Mouse (Mus musculus) G1E (cell line): ENCODE measurements around the gene Pias4. TPM values are rescaled to one million over a fixed set of nuclear protein-coding genes. Genes with fewer than 3 reads are reported as not detected.

Source experiments
- ATAC-seq: 2 replicates; pipeline ENCODE4 v1.8.0; 2016; ENCODE audit warnings: mild to moderate bottlenecking; ENCODE audit not compliant: insufficient number of reproducible peaks, poor library complexity, low FRiP score, severe bottlenecking; ENCODE audit errors: extremely low read depth
- DNase-seq: peaks from one replicate; pipeline ENCODE4 v3.0.0; 2012; ENCODE audit warnings: low spot score
- H3K27me3 ChIP-seq: 2 replicates; pipeline ENCODE4 v1.6.1; 2012; ENCODE audit warnings: mild to moderate bottlenecking, low read length, inconsistent platforms; ENCODE audit not compliant: insufficient read depth
- H3K36me3 ChIP-seq: replicated peaks from 2 replicates; pipeline ENCODE3; 2012; ENCODE audit warnings: mild to moderate bottlenecking, inconsistent platforms
- H3K4me1 ChIP-seq: 2 replicates; pipeline ENCODE4 v1.6.1; 2012; ENCODE audit warnings: low read depth, low read length, inconsistent platforms, mixed read lengths; ENCODE audit not compliant: insufficient read depth
- H3K4me3 ChIP-seq: 2 replicates; pipeline ENCODE4 v1.5.1; 2012; ENCODE audit warnings: low read depth, mild to moderate bottlenecking, inconsistent platforms, low read length, moderate library complexity, mixed read lengths
- H3K9me3 ChIP-seq: replicated peaks from 2 replicates; pipeline ENCODE4 v1.6.1; 2012; ENCODE audit warnings: inconsistent platforms
- CTCF ChIP-seq: IDR thresholded peaks from 2 replicates; pipeline ENCODE4 v1.5.1; 2012; ENCODE audit warnings: low read depth, low read length, inconsistent platforms, mixed read lengths
- GATA1 ChIP-seq: IDR thresholded peaks from 2 replicates; pipeline ENCODE4 v1.6.1; 2012; ENCODE audit warnings: borderline replicate concordance, low read length, inconsistent platforms, mixed read lengths
- GATA2 ChIP-seq: IDR thresholded peaks from 2 replicates; pipeline ENCODE4 v1.6.1; 2012; ENCODE audit warnings: low read depth, low read length, inconsistent platforms, borderline replicate concordance
- POLR2AphosphoS5 ChIP-seq: IDR thresholded peaks from 2 replicates; pipeline ENCODE4 v1.6.1; 2012; ENCODE audit warnings: low read depth, low read length, inconsistent platforms; ENCODE audit not compliant: insufficient replicate concordance
- TAL1 ChIP-seq: conservative IDR thresholded peaks from 2 replicates; pipeline ENCODE4 v1.6.1; 2012; ENCODE audit warnings: low read depth, low read length, inconsistent platforms, mixed read lengths
- polyA plus RNA-seq: library from polyadenylated mRNA; stranded (reverse); fragments of >175 nt; gene quantifications from 2 replicates; pipeline ENCODE4 v1.2.3, GENCODE M21; 2012
- total RNA-seq, 2 experiments: library from RNA; stranded (forward) in 1 of 2; stranded (reverse) in 1 of 2; fragments of 200-1000 nt in 1 of 2; fragments of >200 nt in 1 of 2; fragmentation: Nextera tagmentation in 1 of 2; gene quantifications; 2 replicates each; pipeline ENCODE4 v1.2.3; 2014 to 2017

Gene Pias4
- total and polyA plus RNA-seq, 3 experiments = 21.2 to 62.7 (median 28.6) TPM

DNA sequence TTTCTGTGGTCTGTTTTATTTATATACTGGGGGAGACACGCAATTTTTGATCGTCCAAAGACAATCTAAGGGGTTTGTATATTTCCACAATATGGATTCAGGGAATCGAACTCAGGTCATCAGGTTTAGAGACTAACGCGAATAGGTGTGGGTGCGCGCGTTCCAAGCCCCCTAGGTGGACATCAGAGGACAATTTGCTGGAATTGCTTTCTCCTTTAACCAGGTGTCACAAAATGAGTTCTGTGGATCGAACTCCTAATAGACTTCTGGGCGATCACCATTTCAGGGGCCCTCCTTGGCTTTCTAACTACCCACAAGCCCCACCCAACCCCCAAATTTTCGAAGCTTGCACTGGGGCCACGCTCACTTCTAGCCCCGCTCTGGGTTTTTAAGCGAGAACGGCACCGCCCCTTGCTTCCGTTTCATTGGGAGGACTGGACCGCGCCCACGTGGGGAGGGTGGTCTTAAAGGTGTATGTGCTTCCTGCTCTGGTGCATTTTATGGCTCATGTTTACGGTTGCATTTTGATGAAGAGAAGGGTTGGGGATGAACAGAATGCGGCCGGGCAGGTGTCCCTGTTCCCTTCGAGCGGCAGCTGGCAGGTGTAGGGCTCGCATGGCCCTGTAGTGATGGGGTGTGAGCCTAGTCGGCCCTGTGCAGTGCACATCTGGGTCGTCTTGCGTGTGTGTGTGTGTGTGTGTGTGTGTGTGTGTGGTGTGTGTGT lies 960 bp upstream of the Pias4 start:
- DNase-seq (peak; percentile 72), ATAC-seq (peak; percentile 62)
- TF ChIP-seq POLR2AphosphoS5 (0 out of 2 replicates have a peak, but pooled peaks have one; percentile 45), TAL1 (no peak)
- H3K9me3 ChIP-seq = no peaks in the 10 kb centered on the region
- H3K4me3 ChIP-seq = peak overlapping the region; percentile 79
- peaks cover 57% of the 10 kb centered on the region for H3K4me1 ChIP-seq
- peaks cover 27% of the 10 kb centered on the region for H3K36me3 ChIP-seq
- H3K27me3 ChIP-seq = no peaks in the 10 kb centered on the region

DNA sequence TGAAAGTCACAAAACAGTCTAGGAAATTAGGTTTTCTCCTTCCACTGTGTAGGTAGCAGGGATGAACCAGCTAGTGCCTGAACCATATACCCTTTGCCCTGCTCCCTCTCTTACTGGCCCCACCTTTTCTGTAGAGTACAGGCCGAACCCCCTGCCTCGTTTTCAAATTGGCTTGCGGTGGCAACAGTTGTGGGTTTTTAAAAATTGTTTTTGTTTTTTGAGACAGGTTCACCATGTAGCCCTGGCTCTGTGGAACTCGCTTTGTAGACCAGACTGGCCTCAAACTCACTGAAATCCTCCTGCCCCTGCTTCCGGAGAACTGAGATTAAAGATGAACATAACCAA lies 336 bp upstream of the Pias4 start:
- peak overlapping the region; percentile 58 for H3K4me3 ChIP-seq
- no peaks in the 10 kb centered on the region for H3K27me3 ChIP-seq
- no peak for DNase-seq
- H3K9me3 ChIP-seq = no peaks in the 10 kb centered on the region
- TF ChIP-seq GATA2 = no peak
- TF ChIP-seq CTCF = no peak
- no peak for TF ChIP-seq POLR2AphosphoS5
- no peak for TF ChIP-seq GATA1
- TF ChIP-seq TAL1 = no peak
- ATAC-seq = no peak
- H3K4me1 ChIP-seq = peaks cover 55% of the 10 kb centered on the region
- H3K36me3 ChIP-seq = peaks cover 32% of the 10 kb centered on the region

DNA sequence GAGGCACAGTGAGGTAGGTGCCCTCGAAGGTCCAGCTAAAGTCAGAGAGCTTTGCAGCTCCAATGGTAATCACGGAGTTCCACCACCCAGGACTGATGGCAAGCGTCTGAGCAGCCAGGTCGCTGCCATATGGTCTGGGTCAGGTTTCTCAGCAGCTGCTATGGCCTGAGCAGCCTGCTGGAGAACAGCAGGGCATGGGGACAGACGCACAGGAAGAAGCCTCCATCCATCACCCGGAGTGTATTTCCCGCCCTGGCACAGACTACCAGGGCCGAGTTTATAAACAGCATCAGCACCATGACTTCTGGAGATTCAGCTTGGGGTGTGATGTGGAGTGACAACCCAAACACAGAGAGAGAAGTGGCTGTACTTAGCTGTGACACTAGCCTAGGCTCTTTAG lies 2.6 kb downstream of the Pias4 start:
- Histone ChIP-seq H3K4me1 (peaks cover 78% of the 10 kb centered on the region), H3K9me3 (no peaks in the 10 kb centered on the region), H3K27me3 (no peaks in the 10 kb centered on the region), H3K4me3 (no peak overlapping the region), H3K36me3 (peaks cover 60% of the 10 kb centered on the region)
- DNase-seq (no peak), ATAC-seq (no peak)
- TF ChIP-seq GATA1 (no peak), TAL1 (no peak), GATA2 (no peak)

DNA sequence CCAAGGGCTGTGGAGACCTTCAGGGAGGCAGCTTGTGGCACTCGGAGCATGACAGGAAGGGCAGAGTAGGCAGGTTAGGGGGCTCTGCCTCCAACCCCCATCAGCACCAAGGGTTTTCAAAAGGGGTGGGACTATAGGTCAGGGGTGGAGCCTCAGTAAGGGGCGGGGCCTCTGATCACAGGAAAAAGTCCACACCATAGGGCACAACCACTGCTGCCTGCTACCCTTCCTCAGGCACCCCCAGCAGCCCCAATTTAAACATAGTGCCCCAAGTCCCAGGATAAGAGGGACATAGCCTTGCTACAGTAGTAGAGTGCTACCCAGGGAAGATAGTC lies 5.4 kb downstream of the Pias4 start:
- peak overlapping the region; percentile 17; the same call in 1 of the 2 replicates for H3K4me3 ChIP-seq
- H3K27me3 ChIP-seq = no peaks in the 10 kb centered on the region
- H3K4me1 ChIP-seq = peaks cover 81% of the 10 kb centered on the region
- no peak for TF ChIP-seq POLR2AphosphoS5
- TF ChIP-seq TAL1 = no peak
- TF ChIP-seq GATA2 = no peak
- TF ChIP-seq GATA1 = no peak
- TF ChIP-seq CTCF = no peak
- DNase-seq (no peak), ATAC-seq (no peak)
- peaks cover 87% of the 10 kb centered on the region for H3K36me3 ChIP-seq
- H3K9me3 ChIP-seq = no peaks in the 10 kb centered on the region

DNA sequence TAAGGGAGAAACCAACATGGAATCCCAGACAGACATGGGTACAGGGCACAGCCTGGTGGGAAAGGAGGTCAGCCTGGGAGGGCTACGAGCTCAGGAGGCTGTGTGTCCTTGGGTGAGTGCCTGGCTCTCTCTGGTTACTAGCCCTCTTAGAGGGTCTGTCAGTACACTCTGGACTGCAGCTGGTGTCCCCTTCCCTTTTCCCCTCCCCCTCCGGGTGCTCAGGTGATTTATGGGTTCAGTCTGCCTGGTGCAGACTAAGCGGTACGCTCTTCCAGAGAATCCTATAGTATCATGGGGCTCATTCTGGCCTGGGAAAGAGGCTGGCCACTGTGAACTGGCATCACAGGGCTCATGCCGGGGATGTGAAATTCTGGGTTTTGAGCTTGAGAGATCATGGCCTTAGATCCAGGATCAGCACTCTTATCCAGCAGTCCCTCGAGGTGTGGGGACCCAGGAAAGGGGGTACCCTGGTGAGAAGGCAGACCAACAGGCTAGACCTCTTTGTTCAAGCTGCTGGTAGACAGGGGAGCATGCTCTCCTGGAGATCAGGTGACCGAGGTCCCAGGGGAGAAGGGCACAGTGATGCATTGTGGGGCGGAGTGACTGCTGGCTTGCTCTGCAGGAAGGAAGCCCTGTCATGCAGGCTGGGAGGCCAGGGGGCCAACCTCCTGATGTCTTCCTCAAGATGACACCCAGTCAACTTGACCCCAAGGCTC lies 6.0 kb downstream of the Pias4 start:
- Histone ChIP-seq H3K27me3 (no peaks in the 10 kb centered on the region), H3K36me3 (peaks cover 91% of the 10 kb centered on the region), H3K4me3 (peak overlapping the region; percentile 17; the same call in 1 of the 2 replicates), H3K4me1 (peaks cover 78% of the 10 kb centered on the region), H3K9me3 (no peaks in the 10 kb centered on the region)
- DNase-seq = no peak
- TF ChIP-seq GATA2 = no peak
- no peak for TF ChIP-seq CTCF
- TF ChIP-seq POLR2AphosphoS5 = no peak
- TF ChIP-seq TAL1 = no peak
- no peak for TF ChIP-seq GATA1
- peak; percentile 22; the same call in 1 of the 2 replicates for ATAC-seq

DNA sequence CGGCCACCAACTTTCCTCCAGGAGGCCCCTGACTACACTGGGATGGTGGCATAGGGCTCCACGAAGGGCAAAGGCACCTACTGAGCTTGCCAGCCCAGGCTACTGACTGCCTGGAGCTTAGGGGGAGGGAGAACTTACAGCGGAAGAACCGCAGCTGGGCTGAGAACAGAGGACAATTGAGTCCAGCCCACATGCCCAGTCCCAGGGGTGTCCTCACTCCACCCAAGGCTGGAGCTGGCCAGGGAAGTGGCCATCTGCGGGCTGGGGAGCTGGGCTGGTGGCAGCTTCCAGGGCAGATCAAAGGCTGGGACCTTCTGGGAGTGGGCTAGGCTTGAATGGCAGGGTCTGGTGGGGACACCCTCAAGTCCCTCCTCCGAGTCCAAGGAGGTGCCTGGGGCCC lies 13.0 kb downstream of the Pias4 start:
- no peak for ATAC-seq
- Histone ChIP-seq H3K36me3 (peaks cover 94% of the 10 kb centered on the region), H3K27me3 (no peaks in the 10 kb centered on the region), H3K9me3 (no peaks in the 10 kb centered on the region), H3K4me3 (no peak overlapping the region), H3K4me1 (peaks cover 52% of the 10 kb centered on the region)
- no peak for DNase-seq
- TF ChIP-seq GATA1 (no peak), GATA2 (no peak), POLR2AphosphoS5 (no peak)
